Mouse (Mus musculus) small intestine, adult 2 months (tissue): Measurements from ENCODE around the gene Mier2.

Experiments used
- CTCF ChIP-seq: fragments of 200-500 bp; IDR thresholded peaks from 2 replicates; pipeline ENCODE4 v1.5.1; 2012; ENCODE audit warnings: low read depth, mild to moderate bottlenecking, control low read depth, inconsistent platforms, low read length, moderate library complexity, mixed read lengths; ENCODE audit not compliant: insufficient replicate concordance, insufficient read length; ENCODE audit errors: extremely low read depth
- POLR2A ChIP-seq: fragments of 200-500 bp; IDR thresholded peaks from 2 replicates; pipeline ENCODE4 v1.6.1; 2012; ENCODE audit warnings: low read depth, mild to moderate bottlenecking, control low read depth, inconsistent platforms, low read length, moderate library complexity

- no peak for TF ChIP-seq POLR2A
- TF ChIP-seq CTCF = no peak
Observed at GRCm38 (mm10) chr10:79524433-79524832, 30.6 kb downstream of the Mier2 start.
